Mouse (Mus musculus): ENCODE measurements at regions not wholly inside any gene's neighbourhood (a gene's known extent, or its start where the extent isn't known, plus 50 kb on each side); places are given as distances from the start of the nearest gene placed in this dataset.

DNA sequence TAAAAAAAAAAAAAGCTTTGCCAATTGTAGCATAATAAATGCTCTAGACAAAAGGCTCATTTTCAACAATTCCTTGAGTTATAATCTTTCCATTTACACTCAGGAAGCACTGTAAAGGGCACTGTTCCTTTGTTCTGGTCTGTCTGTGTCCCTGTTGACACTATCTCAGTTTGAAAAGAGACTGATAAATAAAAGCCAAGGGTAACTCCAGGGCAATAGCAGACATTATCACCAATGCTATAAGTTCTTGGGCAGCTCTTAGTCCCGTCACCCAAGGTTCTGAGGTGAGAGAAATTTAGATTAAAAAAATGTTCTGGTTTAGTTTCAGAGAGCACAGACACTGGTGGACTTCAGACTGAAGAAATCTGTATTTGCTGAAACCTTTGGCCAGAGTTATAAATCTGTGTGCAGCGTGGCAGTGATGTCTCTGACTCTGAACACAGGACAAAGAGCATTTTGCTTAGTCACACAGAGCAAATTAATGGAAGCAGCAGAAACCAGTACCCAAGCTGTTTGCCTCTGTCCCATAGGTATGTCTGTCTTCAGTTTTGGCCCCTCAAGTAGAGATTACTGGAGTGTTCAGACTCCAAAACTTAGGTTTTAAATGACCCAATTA, 57.6 kb upstream of the Apob start:
- in situ Hi-C loops (cut with MboI, MseI), result no loop called here

DNA sequence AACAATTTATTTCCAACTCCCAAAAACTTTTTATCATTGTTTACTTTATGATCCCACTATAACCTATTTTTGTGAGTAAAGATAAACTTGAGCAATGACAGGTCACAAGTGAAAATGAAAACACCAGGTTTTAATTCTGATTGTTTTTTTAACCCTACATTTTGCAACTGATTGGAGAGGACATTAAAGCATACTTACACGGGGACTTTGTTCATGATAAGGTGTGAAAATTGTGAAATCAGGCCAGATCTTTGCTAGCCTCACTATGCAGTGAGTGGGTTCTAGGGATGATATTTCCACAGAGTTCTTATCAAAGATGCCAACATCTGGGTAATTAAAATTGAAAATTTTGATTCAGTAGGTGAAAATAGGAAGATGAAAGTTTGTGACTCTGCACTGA, 56.6 kb upstream of the Apob start:
- in situ Hi-C loops (cut with MboI, MseI), result no loop called here
